Mouse (Mus musculus) lung, adult 2 months (tissue): Measurements from ENCODE around the gene Cdiptos. TPM values are rescaled to one million over a fixed set of nuclear protein-coding genes. Genes with fewer than 3 reads are reported as not detected.

Experiments used
- DNase-seq: peaks from one replicate; pipeline ENCODE4 v3.0.0; 2022
- H3K4me1 ChIP-seq: fragments of 200-500 bp; 2 replicates; pipeline ENCODE4 v1.6.1; 2011; ENCODE audit warnings: low read length; ENCODE audit not compliant: control insufficient read depth, insufficient read depth
- H3K4me3 ChIP-seq: fragments of 200-500 bp; replicated peaks from 2 replicates; pipeline ENCODE3; 2011; ENCODE audit warnings: low read depth, mild to moderate bottlenecking, control low read depth, low read length; ENCODE audit errors: extremely low read depth
- CTCF ChIP-seq: fragments of 200-500 bp; IDR thresholded peaks from 2 replicates; pipeline ENCODE4 v1.5.1; 2011; ENCODE audit warnings: mild to moderate bottlenecking, low read length, control low read depth; ENCODE audit not compliant: insufficient read depth
- POLR2A ChIP-seq: fragments of 200-500 bp; IDR thresholded peaks from 2 replicates; pipeline ENCODE4 v1.6.1; 2011; ENCODE audit warnings: low read depth, mild to moderate bottlenecking, control low read depth, low read length, borderline replicate concordance; ENCODE audit errors: extremely low read depth
- WGBS: fragments of 180-500 bp; shearing (Covaris S2); methylation state at CpG from one replicate; pipeline ENCODE4 v1.1.7; 2018; 5-methylcytosine and 5-hydroxymethylcytosine counted together
- polyA plus RNA-seq: library from polyadenylated mRNA; depleted of rRNA; stranded (reverse); fragments of >200 nt; gene quantifications from 2 replicates; pipeline ENCODE4 v1.2.3, GENCODE M21; 2012

Gene Cdiptos
- polyA plus RNA-seq, 1 experiment = 3.3 TPM

DNA sequence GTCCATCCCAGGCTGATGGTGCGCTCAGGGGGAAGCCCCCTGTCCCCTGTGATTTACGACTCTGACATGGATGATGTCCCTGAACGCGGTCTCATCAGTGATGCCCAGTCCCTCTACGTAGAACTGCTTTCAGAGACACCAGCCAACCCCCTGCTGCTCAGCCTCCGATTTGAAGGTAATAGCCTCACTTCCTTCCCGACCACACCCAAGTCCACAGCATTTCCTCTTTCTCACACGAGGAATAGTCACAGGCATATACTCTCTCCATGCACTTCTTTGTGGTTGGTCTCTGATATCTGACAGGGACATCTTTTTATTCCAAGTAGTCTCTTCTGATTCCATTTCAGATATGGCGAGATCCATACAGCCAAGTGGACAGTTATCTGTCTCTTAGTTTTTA lies 16.1 kb downstream of the Cdiptos start:
- Histone ChIP-seq H3K4me3 (no peak overlapping the region), H3K4me1 (0 out of 2 replicates have a peak, but pooled peaks cover 2% of the 10 kb centered on the region)
- no peak for TF ChIP-seq POLR2A
- no peak for TF ChIP-seq CTCF
- 37% methylated on average over 9 of the region's 9 CpGs for WGBS
- no peak for DNase-seq

DNA sequence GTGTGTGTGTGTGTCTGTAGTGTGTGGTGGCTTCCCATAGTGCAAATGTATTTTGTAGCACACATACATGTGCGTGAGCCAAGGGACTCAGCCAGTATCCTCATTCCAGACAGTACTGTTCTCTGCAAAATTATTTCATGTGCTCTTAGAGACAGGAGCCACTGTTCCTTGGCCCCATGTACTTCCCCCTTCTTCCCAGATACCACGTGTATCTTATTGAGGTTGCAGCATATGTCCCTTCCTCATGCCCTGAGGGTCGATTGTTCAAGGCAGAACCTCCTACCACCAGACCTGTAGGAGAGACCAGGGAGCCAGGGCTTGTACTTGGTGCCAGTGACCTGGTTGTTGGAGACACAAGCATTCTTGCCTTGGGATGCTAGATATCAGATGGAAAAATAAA lies 20.8 kb downstream of the Cdiptos start:
- no peak for DNase-seq
- 0 out of 2 replicates have a peak, but pooled peaks cover 2% of the 10 kb centered on the region for H3K4me1 ChIP-seq
- TF ChIP-seq POLR2A = no peak
- TF ChIP-seq CTCF = no peak
- no peak overlapping the region for H3K4me3 ChIP-seq
- WGBS = 47% methylated on average over 3 of the region's 3 CpGs

DNA sequence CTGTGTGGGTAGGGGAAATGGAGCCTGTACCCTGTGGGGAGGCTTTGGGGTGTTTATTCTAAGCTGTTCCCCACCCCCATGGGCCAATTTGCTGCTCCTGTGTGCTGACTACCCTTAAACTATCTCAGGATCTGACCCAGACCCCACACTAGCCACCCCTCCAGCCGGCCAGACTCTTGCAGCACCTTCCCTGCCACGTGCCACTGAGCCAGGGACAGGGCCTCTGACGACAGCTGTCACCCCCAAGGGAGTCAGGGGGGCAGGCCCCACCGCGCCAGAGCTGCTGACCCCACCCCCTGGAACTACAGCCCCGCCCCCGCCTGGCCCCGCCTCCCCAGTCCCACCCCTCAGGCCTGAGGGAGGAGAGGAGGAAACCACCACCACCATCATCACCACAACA lies 23.3 kb downstream of the Cdiptos start:
- DNase-seq = no peak
- 2% methylated on average over 8 of the region's 8 CpGs for WGBS
- TF ChIP-seq CTCF = no peak
- TF ChIP-seq POLR2A = no peak
- H3K4me1 ChIP-seq = 0 out of 2 replicates have a peak, but pooled peaks cover 3% of the 10 kb centered on the region
- no peak overlapping the region for H3K4me3 ChIP-seq

DNA sequence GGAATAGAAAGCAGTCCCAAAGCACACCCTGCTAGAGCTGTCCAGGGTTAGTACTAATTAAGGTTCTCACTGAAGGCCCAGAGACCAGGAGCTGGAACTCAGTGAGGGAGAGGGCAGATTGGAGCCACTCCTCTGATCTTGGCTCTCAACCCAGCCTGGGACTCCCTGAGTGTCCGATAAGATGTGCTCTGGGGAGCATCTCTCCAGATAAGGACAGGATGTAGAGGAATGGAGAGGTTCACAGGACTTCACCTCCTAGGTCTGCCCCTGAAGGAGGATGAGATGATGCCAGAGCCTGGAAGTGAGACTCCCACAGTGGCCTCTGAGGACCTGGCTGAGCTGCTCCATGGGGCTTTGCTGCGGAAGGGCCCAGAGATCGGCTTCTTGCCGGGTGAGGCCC lies 24.2 kb downstream of the Cdiptos start:
- no peak for TF ChIP-seq POLR2A
- TF ChIP-seq CTCF = no peak
- DNase-seq = no peak

DNA sequence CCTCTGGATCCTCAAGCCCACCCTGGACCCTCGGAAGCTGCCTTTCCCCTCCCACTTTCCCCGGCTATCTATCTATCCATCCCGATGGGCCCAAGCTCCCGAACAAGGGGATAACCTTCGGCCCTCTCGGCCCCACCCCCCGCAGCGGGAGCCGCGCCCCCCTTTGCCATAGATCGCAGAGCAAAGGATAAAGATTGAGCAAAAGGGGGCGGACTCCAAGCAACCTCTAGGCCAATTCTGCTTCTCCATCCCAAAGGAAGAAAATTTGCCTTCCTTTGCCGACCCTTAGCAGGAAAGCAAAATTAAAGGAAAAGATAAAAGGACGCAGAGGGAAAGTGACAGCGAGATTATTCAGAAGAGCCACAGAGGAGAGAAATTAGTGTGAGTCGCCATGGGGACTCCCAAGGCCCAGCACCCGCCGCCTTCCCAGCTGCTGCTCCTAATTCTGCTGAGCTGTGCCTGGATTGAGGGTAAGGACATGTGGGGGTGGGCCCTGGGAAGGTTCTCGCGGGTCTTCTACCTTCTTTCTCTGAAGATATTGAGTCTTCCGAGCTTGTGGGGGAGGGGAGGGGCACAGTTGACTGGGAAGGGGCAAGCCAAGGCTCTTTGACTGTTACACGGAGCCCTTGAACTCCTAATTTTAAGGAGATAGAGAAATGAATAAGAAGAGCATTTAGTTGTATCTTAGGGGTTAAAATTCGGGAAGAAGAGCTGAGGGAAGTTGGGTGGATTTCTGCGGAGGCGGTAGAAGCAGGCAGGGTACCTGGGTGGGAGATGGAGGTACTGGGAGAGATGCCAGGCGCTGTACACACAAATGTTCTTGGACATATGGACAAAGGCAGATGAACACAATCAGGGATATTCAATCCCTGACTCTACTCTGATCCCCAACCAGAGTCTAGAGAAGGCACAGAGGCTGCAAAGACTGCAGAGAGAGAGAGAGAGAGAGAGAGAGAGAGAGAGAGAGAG lies 25.0 kb downstream of the Cdiptos start:
- DNase-seq = no peak
- no peak overlapping the region for H3K4me3 ChIP-seq
- 0 out of 2 replicates have a peak, but pooled peaks cover 3% of the 10 kb centered on the region for H3K4me1 ChIP-seq
- 6% methylated on average over 26 of the region's 26 CpGs for WGBS
- TF ChIP-seq POLR2A = no peak
- TF ChIP-seq CTCF = no peak

More for the DNA sequence above, 24.2 kb downstream of the Cdiptos start:
- WGBS = 22% methylated on average over 4 of the region's 4 CpGs
- no peak overlapping the region for H3K4me3 ChIP-seq
- H3K4me1 ChIP-seq = 0 out of 2 replicates have a peak, but pooled peaks cover 3% of the 10 kb centered on the region

DNA sequence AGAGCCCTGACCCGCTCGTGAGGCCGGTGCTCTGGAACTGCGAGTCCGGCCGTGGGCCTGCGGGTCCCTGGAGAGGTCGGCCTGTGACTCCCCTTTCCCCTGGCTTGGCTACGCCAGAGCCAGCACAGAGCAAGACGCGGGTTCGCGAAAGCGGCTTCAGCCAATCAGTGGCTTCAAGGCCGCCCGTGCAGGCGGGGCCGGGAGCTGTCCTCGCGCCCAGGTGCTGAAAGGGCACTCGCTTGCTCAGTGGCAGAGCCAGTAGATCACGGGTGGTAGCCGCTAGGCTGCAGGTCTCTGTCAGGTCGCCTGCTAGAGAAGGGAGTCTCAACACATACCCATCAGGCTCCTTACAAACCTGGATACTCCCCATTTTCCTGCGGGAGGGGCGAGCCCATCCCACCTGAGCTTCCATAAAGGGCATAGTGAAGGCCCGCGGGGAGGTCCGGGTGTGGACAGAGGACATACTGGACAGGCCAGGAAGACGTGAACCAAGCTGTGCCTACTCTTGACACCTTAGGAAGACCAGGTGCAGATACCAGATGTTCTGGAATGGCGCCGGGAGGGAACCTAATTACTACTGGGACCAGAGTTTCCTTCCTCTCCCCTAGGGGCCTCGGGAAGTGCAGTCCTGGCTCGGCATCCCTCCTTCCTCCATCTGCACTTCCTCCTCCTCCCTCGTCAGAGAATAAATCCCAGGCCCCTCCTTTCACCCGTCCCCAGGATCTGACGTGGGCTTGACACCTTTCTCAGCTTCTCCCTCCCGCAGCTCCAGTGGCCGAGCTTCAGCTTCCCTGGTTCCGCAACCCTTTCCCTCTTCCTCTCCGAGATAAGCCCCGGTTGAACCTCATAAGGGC lies 25.9 kb downstream of the Cdiptos start, which contains the start of gene Sez6l2:
TSS of gene Sez6l2 (plus strand) at position 771 of the 854 bp plus-strand sequence.
- H3K4me3 ChIP-seq = peak within 1 kb of the TSS; percentile 39
- DNase-seq = peak; percentile 86
- TF ChIP-seq CTCF (no peak), POLR2A (no peak)
- WGBS = 1% methylated on average over 41 of the region's 42 CpGs
- 0 out of 2 replicates have a peak, but pooled peaks cover 3% of the 10 kb centered on the region for H3K4me1 ChIP-seq

DNA sequence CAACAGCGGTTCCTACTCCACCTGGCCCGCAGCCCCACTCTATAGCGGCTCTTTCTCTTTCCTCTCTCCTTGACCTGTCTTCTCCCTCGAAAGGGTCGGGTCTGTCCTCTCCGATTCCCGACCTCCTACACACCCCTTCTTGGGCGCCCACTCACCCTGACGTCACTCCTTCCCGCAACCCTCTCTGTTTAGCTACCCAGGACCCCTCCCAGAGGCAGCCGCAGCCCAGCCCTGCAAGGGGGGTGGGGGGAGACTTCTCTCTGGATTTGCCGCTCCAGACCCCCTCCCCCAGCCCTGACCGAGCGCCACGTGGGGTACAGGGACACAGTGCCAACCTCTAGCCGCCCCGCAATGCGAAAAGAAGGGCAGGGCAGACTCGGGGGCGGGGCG lies 26.5 kb downstream of the Cdiptos start, which contains the start of gene Asphd1:
TSS of gene Asphd1 (minus strand) at position 180 of the 390 bp plus-strand sequence.
- no peak for DNase-seq
- peak within 1 kb of the TSS; percentile 39 for H3K4me3 ChIP-seq
- TF ChIP-seq POLR2A (no peak), CTCF (no peak)
- WGBS = 3% methylated on average over 21 of the region's 21 CpGs
- H3K4me1 ChIP-seq = 0 out of 2 replicates have a peak, but pooled peaks cover 3% of the 10 kb centered on the region

DNA sequence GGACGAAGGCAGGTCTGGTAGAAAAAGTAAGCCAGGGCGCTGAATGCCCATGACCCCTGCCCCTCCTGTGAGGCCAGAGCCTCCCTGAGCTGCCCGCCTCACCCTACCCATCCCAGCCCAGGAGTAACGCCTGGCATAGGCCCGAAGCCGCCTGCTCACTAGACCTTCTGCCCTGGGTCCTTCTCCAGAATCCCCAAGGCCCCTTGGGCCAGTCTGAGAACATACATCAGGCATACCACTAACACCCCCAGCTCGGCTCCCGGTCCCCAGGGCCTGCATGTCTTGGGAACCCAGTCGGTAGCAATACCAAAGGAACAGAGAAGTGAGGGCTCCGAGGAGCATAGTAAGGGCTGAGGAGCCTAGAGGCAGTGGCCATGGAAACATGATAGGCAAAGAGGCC lies 27.3 kb downstream of the Cdiptos start:
- DNase-seq = no peak
- TF ChIP-seq POLR2A (no peak), CTCF (no peak)
- H3K4me1 ChIP-seq = 0 out of 2 replicates have a peak, but pooled peaks cover 3% of the 10 kb centered on the region
- WGBS = 77% methylated on average over 10 of the region's 10 CpGs
- H3K4me3 ChIP-seq = no peak overlapping the region

DNA sequence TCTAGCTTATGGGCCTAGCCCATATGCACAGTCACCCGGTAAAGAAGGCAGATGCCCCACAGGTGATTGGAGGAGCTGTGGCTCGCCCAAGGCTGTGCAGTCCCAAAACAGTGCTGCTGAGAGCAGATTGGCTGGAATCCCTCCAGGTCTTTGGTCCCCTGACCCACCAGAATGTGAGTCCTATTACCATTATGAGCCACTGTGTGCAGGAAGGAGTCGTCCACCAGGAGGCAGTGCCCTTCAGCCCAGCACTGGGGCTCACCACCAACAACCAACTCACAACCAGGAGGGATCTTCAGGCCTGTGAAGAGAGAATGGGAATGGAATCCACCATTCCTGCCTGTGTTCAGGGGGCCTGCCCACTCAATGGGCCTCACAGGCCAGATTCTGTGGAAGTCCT lies 29.4 kb downstream of the Cdiptos start:
- DNase-seq = no peak
- no peak overlapping the region for H3K4me3 ChIP-seq
- H3K4me1 ChIP-seq = 0 out of 2 replicates have a peak, but pooled peaks cover 3% of the 10 kb centered on the region
- 45% methylated on average over 3 of the region's 3 CpGs for whole genome bisulfite sequencing
- TF ChIP-seq CTCF (peak; percentile 67), POLR2A (no peak)
